Mouse (Mus musculus): ENCODE measurements around the gene Olfr917.

The Olfr917 gene

DNA sequence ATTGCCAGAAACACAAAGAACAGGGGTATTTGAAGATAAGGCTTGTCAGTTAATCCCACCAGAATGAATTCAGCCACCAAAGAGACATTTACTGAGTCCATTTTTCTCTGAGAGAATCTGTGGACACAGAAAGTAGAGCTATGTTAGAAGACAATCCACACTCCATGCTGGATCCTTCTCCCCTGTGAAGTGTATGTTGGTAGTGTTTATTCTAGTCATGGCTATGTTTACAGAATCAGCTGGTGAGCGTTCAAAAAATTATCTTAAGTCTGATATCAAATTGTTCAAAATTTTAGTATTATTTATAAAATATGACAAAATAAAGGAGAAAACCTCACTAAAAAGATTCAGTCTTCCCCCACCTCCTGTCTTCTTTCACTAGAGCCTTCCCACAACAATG, at the start of gene Olfr917:
Olfr917 (minus strand) TSS at position 101 of the 400 bp plus-strand sequence.
- no peak for DNase-seq (ENCODE audit: low read depth)

DNA sequence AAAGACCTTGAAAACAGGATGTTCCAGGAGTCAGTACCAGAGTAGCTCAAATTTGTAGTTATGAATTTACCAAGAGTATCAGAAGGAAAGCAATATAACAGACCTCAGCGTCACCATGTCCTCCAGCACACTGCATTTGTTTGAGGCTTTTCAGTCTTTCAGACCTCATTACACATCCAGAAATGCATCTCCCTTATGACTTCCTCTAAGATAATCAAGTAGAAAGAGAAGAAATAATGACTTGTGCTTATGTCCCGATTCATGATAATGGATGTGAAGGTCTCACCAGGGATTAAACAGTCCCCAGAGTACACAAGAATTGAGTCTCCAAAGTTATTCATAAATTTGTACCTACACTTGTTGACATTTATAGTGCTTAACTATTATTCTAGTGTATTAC, 8.9 kb upstream of the Olfr917 start, which contains the start of gene Olfr918:
Olfr918 (minus strand) TSS at position 101 of the 400 bp plus-strand sequence.
- no peak for DNase-seq (ENCODE audit: low read depth)

DNA sequence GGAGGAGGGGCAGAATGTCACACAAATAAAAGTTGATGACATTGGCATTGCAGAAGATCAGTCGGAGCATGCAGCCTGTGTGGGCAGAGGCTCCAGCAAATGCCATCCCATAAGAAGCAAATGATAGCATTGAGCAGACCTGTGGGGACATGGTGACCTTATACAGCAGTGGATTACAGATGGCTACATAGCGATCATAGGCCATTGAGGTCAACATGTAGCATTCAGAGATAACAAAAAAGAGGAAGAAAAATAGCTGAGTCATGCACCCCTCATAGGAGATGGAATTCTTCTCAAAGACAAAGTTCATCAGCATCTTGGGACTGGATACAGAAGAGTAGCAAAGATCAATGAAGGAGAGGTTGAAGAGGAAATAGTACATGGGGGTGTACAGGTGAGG, 7.2 kb upstream of the Olfr917 start:
- DNase-seq (ENCODE audit: low read depth) = no peak

DNA sequence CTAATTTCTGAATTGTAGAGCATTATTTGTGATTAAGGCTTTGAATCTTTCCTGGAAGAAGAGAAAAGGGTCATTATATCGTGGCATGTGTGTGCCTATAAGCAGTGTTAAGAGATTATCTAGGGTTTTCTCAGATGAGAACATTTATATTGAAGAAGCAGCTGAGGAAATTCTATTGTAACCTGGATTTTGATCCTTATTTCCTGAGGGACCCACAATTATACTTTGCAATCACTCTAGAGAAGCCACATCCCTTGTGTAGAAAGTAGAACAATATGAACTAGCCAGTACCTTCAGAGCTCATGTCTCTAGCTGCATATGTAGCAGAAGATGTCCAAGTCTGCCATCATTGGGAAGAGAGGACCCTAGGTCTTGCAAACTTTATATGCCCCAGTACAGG, 5.9 kb downstream of the Olfr917 start, which contains the start of gene Olfr916:
Olfr916 (minus strand) TSS at position 101 of the 400 bp plus-strand sequence.
- no peak for DNase-seq (ENCODE audit: low read depth)

DNA sequence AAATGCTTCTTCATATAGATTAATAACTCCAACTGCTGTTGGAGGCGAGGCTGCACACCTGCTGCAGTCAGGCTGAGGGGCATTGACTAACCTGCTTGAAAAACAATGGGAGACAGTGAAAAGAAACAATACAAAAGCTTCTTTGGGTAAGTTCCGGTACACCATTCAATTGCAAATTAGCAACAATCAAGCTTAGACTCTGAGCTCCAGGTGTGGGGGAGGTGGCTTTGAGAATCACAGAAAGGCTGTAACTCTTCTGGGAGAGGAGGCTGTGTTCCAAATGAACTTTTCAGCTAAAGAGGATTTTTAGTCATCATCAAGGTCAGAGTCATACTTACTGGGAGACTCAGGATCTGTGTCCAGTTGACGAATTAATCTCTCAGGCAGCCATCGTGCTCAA, 33.2 kb downstream of the Olfr917 start:
- no peak for DNase-seq (ENCODE audit: low read depth)
